13 mouse cellular contexts compared by ENCODE assay signal in genomic region chr15:6555536-6555935, GRCm38 (mm10). TPM values are rescaled to one million over a fixed set of nuclear protein-coding genes. Genes with fewer than 3 reads are reported as not detected.
DNase-seq lines count a peak whose midpoint lies in the region; ATAC-seq lines count a peak whose summit lies in the region.
"Had no signal": no experiment of that assay in that cellular context is flagged by ENCODE, and none has a peak within 500 bp of the region (broad histone marks: within the 10 kb centered on the region; RNA-seq: fewer than 3 reads in every experiment).

No protein-coding gene starts in this region.

- no peaks in the 10 kb centered on the region for H3K36me3 ChIP-seq in neural tube, embryonic 11.5 days (ENCODE audit: control insufficient read depth, insufficient read depth, low read length)
- H3K36me3 ChIP-seq in neural tube, embryonic 15.5 days = no peaks in the 10 kb centered on the region
- H3K36me3 ChIP-seq in midbrain, embryonic 11.5 days (ENCODE audit: control insufficient read depth, insufficient read depth, low read length) = no peaks in the 10 kb centered on the region
- H3K36me3 ChIP-seq: heart, embryonic 15.5 days had no signal

- H3K4me3 ChIP-seq in neural tube, embryonic 11.5 days (ENCODE audit: low read depth, low read length) = no peak overlapping the region
- no peak overlapping the region for H3K4me3 ChIP-seq in neural tube, embryonic 15.5 days (replicated peaks)
- no peak overlapping the region for H3K4me3 ChIP-seq in midbrain, embryonic 11.5 days (ENCODE audit: low read depth, low read length)
- H3K4me3 ChIP-seq: gastrocnemius, adult 2 months; heart, embryonic 15.5 days; myocyte had no signal

- H3K4me1 ChIP-seq in neural tube, embryonic 11.5 days (ENCODE audit: control insufficient read depth, insufficient read depth, low read length) = no peaks in the 10 kb centered on the region
- no peaks in the 10 kb centered on the region for H3K4me1 ChIP-seq in neural tube, embryonic 15.5 days
- no peaks in the 10 kb centered on the region for H3K4me1 ChIP-seq in midbrain, embryonic 11.5 days (ENCODE audit: control insufficient read depth, insufficient read depth, low read length)
- H3K4me1 ChIP-seq: heart, embryonic 15.5 days had no signal

- no peaks in the 10 kb centered on the region for H3K9me3 ChIP-seq in neural tube, embryonic 11.5 days (ENCODE audit: control insufficient read depth, low read length)
- no peaks in the 10 kb centered on the region for H3K9me3 ChIP-seq in neural tube, embryonic 15.5 days (replicated peaks)
- H3K9me3 ChIP-seq in midbrain, embryonic 11.5 days (ENCODE audit: control insufficient read depth, low read length) = no peaks in the 10 kb centered on the region
- H3K9me3 ChIP-seq: heart, embryonic 15.5 days had no signal

- H3K27me3 ChIP-seq in neural tube, embryonic 11.5 days (ENCODE audit: control insufficient read depth, insufficient read depth, low read length) = no peaks in the 10 kb centered on the region
- H3K27me3 ChIP-seq in neural tube, embryonic 15.5 days (replicated peaks) = no peaks in the 10 kb centered on the region
- no peaks in the 10 kb centered on the region for H3K27me3 ChIP-seq in midbrain, embryonic 11.5 days (ENCODE audit: control insufficient read depth, insufficient read depth, low read length)
- H3K27me3 ChIP-seq: heart, embryonic 15.5 days had no signal

- WGBS in neural tube, embryonic 11.5 days = 53% methylated on average over 2 of the region's 2 CpGs
- WGBS in neural tube, embryonic 15.5 days = 47% methylated on average over 2 of the region's 2 CpGs
- WGBS in midbrain, embryonic 11.5 days = 64% methylated on average over 2 of the region's 2 CpGs

- H3K4me2 ChIP-seq in neural tube, embryonic 11.5 days (ENCODE audit: low read depth) = no peak overlapping the region
- H3K4me2 ChIP-seq in neural tube, embryonic 15.5 days = no peak overlapping the region
- no peak overlapping the region for H3K4me2 ChIP-seq in midbrain, embryonic 11.5 days
- H3K4me2 ChIP-seq: heart, embryonic 15.5 days had no signal

- no peak overlapping the region for H3K27ac ChIP-seq in neural tube, embryonic 11.5 days (ENCODE audit: low read depth, low read length)
- no peak overlapping the region for H3K27ac ChIP-seq in neural tube, embryonic 15.5 days (replicated peaks)
- no peak overlapping the region for H3K27ac ChIP-seq in midbrain, embryonic 11.5 days (ENCODE audit: low read depth, low read length)
- H3K27ac ChIP-seq: gastrocnemius, adult 2 months; heart, embryonic 15.5 days had no signal

- no peak for DNase-seq in frontal cortex, postnatal 10 days (ENCODE audit: low spot score in 2 of 2)
- DNase-seq in neural tube, embryonic 11.5 days (ENCODE audit: low spot score) = peak; percentile 16
- peak; percentile 23 for DNase-seq in ZHBTc4 (ENCODE audit: low read depth, low spot score)
- DNase-seq in mesoderm, embryonic 11.5 days (ENCODE audit: low read depth, low spot score) = peak; percentile 24
- no peak for DNase-seq in adrenal gland, postnatal 36 days
- no peak for DNase-seq in midbrain, embryonic 11.5 days (ENCODE audit: low spot score, missing footprints)
- DNase-seq: adrenal gland, adult 2 months; cerebellum, adult 8-10 months; gastrocnemius, adult 2 months had no signal

- peak; percentile 59 for ATAC-seq in frontal cortex, adult (ENCODE audit: low TSS enrichment)
- ATAC-seq in neural tube, embryonic 11.5 days (ENCODE audit: insufficient read depth, low FRiP score, low TSS enrichment) = no peak
- no peak for ATAC-seq in neural tube, embryonic 15.5 days (ENCODE audit: low FRiP score)
- ATAC-seq in midbrain, embryonic 11.5 days (ENCODE audit: low FRiP score) = no peak

- no peak overlapping the region for H3K9ac ChIP-seq in neural tube, embryonic 11.5 days (ENCODE audit: low read length)
- H3K9ac ChIP-seq in neural tube, embryonic 15.5 days (replicated peaks) = no peak overlapping the region
- H3K9ac ChIP-seq in midbrain, embryonic 11.5 days (ENCODE audit: low read length) = no peak overlapping the region
- H3K9ac ChIP-seq: heart, embryonic 15.5 days had no signal

RNA-seq across cellular contexts. Expression of gene Fyb, which starts 32.9 kb away (rescaled TPM):
- polyA plus RNA-seq in neural tube, embryonic 11.5 days (2014; fragmentation: Nextera tagmentation; extraction: Ambion mirVana) = 2.8 and 5.6 TPM in 2 replicates
- 4.0 and 16.1 TPM in 2 replicates for polyA plus RNA-seq in neural tube, embryonic 15.5 days (2015; fragmentation: Nextera tagmentation; extraction: Ambion mirVana)
- 10 to 100 TPM; 22.9 to 27.0 TPM for total RNA-seq in adrenal gland, postnatal 36 days (2021)
- polyA plus RNA-seq in midbrain, embryonic 11.5 days (2014; fragmentation: Nextera tagmentation; extraction: Ambion mirVana) = 3.6 and 4.0 TPM in 2 replicates

Comparison
In these comparisons a context has a peak if more than half of its experiments do, and no peak if none do; other contexts are left out.
1. DNase-seq: peak in neural tube, embryonic 11.5 days (single experiment), ZHBTc4 (single experiment) and mesoderm, embryonic 11.5 days (single experiment); none in frontal cortex, postnatal 10 days (0 of 2), adrenal gland, postnatal 36 days (0 of 2) and midbrain, embryonic 11.5 days (single experiment).